Mouse (Mus musculus): ENCODE measurements around the gene Elovl5. TPM values are rescaled to one million over a fixed set of nuclear protein-coding genes. Genes with fewer than 3 reads are reported as not detected.

Gene Elovl5
- polyA plus RNA-seq (2014; fragmentation: Nextera tagmentation; extraction: Ambion mirVana): 97.0 and 106 TPM in 2 replicates

- H3K27ac ChIP-seq (replicated peaks; ENCODE audit: low read depth, low read length): peak within 1 kb of the TSS; percentile 60
- H3K4me1 ChIP-seq (ENCODE audit: control insufficient read depth, insufficient read depth, low read length): no peaks in the 10 kb centered on the region; the same call in 1 of the 2 replicates
- DNase-seq (ENCODE audit: low spot score) (peak; percentile 98), ATAC-seq (replicated peaks; ENCODE audit: insufficient number of reproducible peaks, low FRiP score, low TSS enrichment, low read depth) (peak; percentile 94)
- no peaks in the 10 kb centered on the region for H3K36me3 ChIP-seq (replicated peaks; ENCODE audit: control insufficient read depth, insufficient read depth, low read depth, low read length)
- WGBS: under 1% methylated on average over 42 of the region's 42 CpGs
- H3K9me3 ChIP-seq (replicated peaks; ENCODE audit: control insufficient read depth, low read length): no peaks in the 10 kb centered on the region
- peak within 1 kb of the TSS; percentile 78 for H3K4me2 ChIP-seq (ENCODE audit: low read depth, low read length)
- H3K9ac ChIP-seq (replicated peaks; ENCODE audit: low read length): peak within 1 kb of the TSS; percentile 86
- no peaks in the 10 kb centered on the region for H3K27me3 ChIP-seq (ENCODE audit: control insufficient read depth, insufficient read depth, low read length)
- peak within 1 kb of the TSS; percentile 91 for H3K4me3 ChIP-seq (ENCODE audit: low read depth, low read length)
These were observed at the start of gene Elovl5 for GRCm38 (mm10) chr9:77917074-77917621. Gene Elovl5 (plus strand): TSS chr9:77917364.

DNA sequence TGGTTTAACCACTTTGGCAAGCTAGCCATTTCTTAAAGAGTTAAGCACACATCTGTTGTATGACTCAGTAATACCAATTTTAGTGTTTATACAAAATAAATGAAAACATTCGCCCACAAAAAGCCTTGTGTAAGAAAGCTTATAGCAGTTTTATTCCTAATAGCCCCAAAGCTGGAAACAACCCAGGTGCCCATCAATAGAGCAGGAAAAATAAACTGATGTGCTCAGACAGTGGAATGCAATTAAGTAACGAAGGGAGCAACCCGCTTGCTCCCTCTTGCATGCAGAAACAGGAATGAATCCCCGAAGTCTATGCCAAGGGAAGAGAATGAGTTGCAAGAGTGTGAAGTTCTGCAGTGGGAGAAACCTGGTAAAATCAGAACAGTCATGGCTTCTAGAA is 25.7 kb upstream of the Elovl5 start:
- H3K27ac ChIP-seq (replicated peaks; ENCODE audit: low read depth, low read length): no peak overlapping the region
- no peak overlapping the region for H3K4me3 ChIP-seq (ENCODE audit: low read depth, low read length)
- H3K4me2 ChIP-seq (ENCODE audit: low read depth, low read length): no peak overlapping the region
- no peaks in the 10 kb centered on the region for H3K27me3 ChIP-seq (ENCODE audit: control insufficient read depth, insufficient read depth, low read length)
- no peaks in the 10 kb centered on the region for H3K4me1 ChIP-seq (ENCODE audit: control insufficient read depth, insufficient read depth, low read length)
- ATAC-seq (replicated peaks; ENCODE audit: insufficient number of reproducible peaks, low FRiP score, low TSS enrichment, low read depth) (no peak), DNase-seq (ENCODE audit: low spot score) (no peak)
- H3K9ac ChIP-seq (replicated peaks; ENCODE audit: low read length): no peak overlapping the region
- H3K9me3 ChIP-seq (replicated peaks; ENCODE audit: control insufficient read depth, low read length): no peaks in the 10 kb centered on the region
- no peaks in the 10 kb centered on the region for H3K36me3 ChIP-seq (replicated peaks; ENCODE audit: control insufficient read depth, insufficient read depth, low read depth, low read length)
- WGBS: 60% methylated on average over 4 of the region's 4 CpGs

- Histone ChIP-seq H3K4me3 (ENCODE audit: low read depth, low read length) (no peak overlapping the region), H3K9me3 (replicated peaks; ENCODE audit: control insufficient read depth, low read length) (no peaks in the 10 kb centered on the region), H3K27ac (replicated peaks; ENCODE audit: low read depth, low read length) (no peak overlapping the region), H3K9ac (replicated peaks; ENCODE audit: low read length) (no peak overlapping the region), H3K4me1 (ENCODE audit: control insufficient read depth, insufficient read depth, low read length) (no peaks in the 10 kb centered on the region), H3K4me2 (ENCODE audit: low read depth, low read length) (no peak overlapping the region), H3K36me3 (replicated peaks; ENCODE audit: control insufficient read depth, insufficient read depth, low read depth, low read length) (no peaks in the 10 kb centered on the region), H3K27me3 (ENCODE audit: control insufficient read depth, insufficient read depth, low read length) (no peaks in the 10 kb centered on the region)
- ATAC-seq (replicated peaks; ENCODE audit: insufficient number of reproducible peaks, low FRiP score, low TSS enrichment, low read depth) (no peak), DNase-seq (ENCODE audit: low spot score) (no peak)
- WGBS: 62% methylated on average over 7 of the region's 7 CpGs
These were observed 18.6 kb upstream of the Elovl5 start for GRCm38 (mm10) chr9:77898551-77898950.

GRCm38 (mm10) chr9:77904133-77904532 is 13.0 kb upstream of the Elovl5 start:
- Histone ChIP-seq H3K9me3 (replicated peaks; ENCODE audit: control insufficient read depth, low read length) (no peaks in the 10 kb centered on the region), H3K27ac (replicated peaks; ENCODE audit: low read depth, low read length) (no peak overlapping the region), H3K4me2 (ENCODE audit: low read depth, low read length) (no peak overlapping the region), H3K9ac (replicated peaks; ENCODE audit: low read length) (no peak overlapping the region), H3K4me3 (ENCODE audit: low read depth, low read length) (no peak overlapping the region), H3K27me3 (ENCODE audit: control insufficient read depth, insufficient read depth, low read length) (no peaks in the 10 kb centered on the region), H3K36me3 (replicated peaks; ENCODE audit: control insufficient read depth, insufficient read depth, low read depth, low read length) (no peaks in the 10 kb centered on the region), H3K4me1 (ENCODE audit: control insufficient read depth, insufficient read depth, low read length) (no peaks in the 10 kb centered on the region)
- WGBS: 93% methylated on average over 2 of the region's 2 CpGs
- ATAC-seq (replicated peaks; ENCODE audit: insufficient number of reproducible peaks, low FRiP score, low TSS enrichment, low read depth) (no peak), DNase-seq (ENCODE audit: low spot score) (no peak)

DNA sequence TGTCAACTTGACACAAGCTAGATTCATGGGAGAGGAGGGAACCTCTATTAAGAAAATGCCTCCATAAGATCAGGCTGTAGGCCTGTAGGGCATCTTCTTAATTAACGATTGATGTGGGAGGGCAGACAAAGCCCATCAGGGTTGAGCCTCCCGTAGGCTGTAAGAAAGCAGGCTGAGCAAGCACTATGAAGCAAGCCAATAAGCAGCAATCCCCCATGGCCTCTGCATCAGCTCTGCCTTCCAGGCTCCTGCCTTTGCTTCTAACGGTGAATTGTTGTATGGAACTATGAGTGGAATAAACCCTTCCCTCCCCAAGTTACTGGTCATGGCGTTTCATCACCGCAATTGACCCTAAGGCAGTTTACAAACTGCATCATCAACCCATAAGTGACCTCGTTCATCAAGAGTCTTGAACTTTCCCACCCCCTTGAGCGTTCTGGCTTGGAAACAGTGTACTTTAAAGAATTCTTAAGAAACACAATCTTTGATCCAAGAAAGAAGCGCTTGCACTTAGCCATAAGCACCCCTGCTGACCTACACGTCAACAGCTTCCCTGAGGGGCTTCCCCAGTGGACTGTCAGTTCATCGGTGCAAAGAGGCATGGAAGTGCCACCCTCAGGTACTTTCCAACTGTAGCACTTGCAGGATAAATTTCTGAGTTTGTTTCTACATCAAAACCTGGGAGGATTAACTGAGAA is 7.4 kb upstream of the Elovl5 start:
- no peaks in the 10 kb centered on the region for H3K4me1 ChIP-seq (ENCODE audit: control insufficient read depth, insufficient read depth, low read length)
- peak overlapping the region; percentile 74 for H3K4me2 ChIP-seq (ENCODE audit: low read depth, low read length)
- no peaks in the 10 kb centered on the region for H3K9me3 ChIP-seq (replicated peaks; ENCODE audit: control insufficient read depth, low read length)
- no peaks in the 10 kb centered on the region for H3K36me3 ChIP-seq (replicated peaks; ENCODE audit: control insufficient read depth, insufficient read depth, low read depth, low read length)
- DNase-seq (ENCODE audit: low spot score) (no peak), ATAC-seq (replicated peaks; ENCODE audit: insufficient number of reproducible peaks, low FRiP score, low TSS enrichment, low read depth) (no peak)
- no peaks in the 10 kb centered on the region for H3K27me3 ChIP-seq (ENCODE audit: control insufficient read depth, insufficient read depth, low read length)
- peak overlapping the region; percentile 62 for H3K4me3 ChIP-seq (ENCODE audit: low read depth, low read length)
- peak overlapping the region; percentile 89; the same call in 1 of the 2 replicates for H3K27ac ChIP-seq (replicated peaks; ENCODE audit: low read depth, low read length)
- WGBS: 15% methylated on average over 10 of the region's 10 CpGs
- peak overlapping the region; percentile 70 for H3K9ac ChIP-seq (replicated peaks; ENCODE audit: low read length)

DNA sequence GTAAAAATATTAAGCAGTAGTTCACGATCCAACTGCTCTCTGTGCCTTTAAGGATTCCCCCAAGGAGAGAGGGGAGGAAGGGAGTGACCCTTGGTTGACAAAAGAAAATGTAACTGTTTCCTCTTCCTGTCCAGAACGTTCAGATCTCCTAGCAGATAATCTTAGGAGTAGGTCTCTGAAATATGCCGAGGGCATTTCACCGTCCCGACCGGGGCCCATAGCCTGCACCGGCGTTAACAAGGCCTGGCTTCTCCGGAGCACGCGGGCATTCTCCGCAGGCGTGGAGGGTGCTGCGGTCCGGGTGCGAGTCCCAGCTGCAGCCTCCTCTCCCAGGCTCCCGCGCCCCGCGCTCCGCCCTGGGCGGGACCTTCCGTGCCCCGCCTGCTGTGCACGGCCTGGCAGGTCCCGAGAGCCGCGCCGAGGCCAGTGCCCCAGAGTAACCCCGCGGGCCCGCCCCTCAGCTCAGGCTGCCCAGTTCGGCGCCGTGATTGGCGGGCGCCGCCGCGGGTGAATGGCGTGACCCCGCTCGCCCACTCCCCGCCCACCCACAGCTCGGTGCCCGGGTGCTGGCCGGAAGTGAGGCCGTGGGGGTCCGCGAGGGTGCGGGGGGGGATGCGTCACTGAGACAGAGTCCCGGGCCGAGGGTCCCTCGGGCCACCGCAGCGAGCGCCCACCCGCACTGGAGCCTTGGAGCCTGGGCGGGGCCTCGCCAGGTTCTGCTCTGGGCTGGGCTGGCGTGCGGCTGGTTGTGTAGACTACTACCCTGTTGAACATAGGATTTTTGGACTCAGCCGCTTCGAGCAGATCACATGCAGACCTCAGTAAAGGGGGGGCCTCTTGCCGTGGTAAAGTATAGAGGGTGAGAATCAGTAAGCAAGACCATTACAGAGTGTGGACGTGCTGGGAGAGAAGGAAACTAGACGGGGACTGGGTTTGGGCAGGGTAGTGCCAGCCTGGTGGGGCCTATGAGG is 6.6 kb upstream of the Elovl5 start:
- peak; percentile 99 for ATAC-seq (replicated peaks; ENCODE audit: insufficient number of reproducible peaks, low FRiP score, low TSS enrichment, low read depth)
- Histone ChIP-seq H3K9ac (replicated peaks; ENCODE audit: low read length) (peak overlapping the region; percentile 70), H3K9me3 (replicated peaks; ENCODE audit: control insufficient read depth, low read length) (no peaks in the 10 kb centered on the region), H3K4me3 (ENCODE audit: low read depth, low read length) (peak overlapping the region; percentile 62), H3K36me3 (replicated peaks; ENCODE audit: control insufficient read depth, insufficient read depth, low read depth, low read length) (no peaks in the 10 kb centered on the region), H3K4me1 (ENCODE audit: control insufficient read depth, insufficient read depth, low read length) (no peaks in the 10 kb centered on the region), H3K4me2 (ENCODE audit: low read depth, low read length) (peak overlapping the region; percentile 74), H3K27me3 (ENCODE audit: control insufficient read depth, insufficient read depth, low read length) (no peaks in the 10 kb centered on the region), H3K27ac (replicated peaks; ENCODE audit: low read depth, low read length) (peak overlapping the region; percentile 89)
- peak; percentile 92 for DNase-seq (ENCODE audit: low spot score)
- under 1% methylated on average over 67 of the region's 68 CpGs for WGBS

DNA sequence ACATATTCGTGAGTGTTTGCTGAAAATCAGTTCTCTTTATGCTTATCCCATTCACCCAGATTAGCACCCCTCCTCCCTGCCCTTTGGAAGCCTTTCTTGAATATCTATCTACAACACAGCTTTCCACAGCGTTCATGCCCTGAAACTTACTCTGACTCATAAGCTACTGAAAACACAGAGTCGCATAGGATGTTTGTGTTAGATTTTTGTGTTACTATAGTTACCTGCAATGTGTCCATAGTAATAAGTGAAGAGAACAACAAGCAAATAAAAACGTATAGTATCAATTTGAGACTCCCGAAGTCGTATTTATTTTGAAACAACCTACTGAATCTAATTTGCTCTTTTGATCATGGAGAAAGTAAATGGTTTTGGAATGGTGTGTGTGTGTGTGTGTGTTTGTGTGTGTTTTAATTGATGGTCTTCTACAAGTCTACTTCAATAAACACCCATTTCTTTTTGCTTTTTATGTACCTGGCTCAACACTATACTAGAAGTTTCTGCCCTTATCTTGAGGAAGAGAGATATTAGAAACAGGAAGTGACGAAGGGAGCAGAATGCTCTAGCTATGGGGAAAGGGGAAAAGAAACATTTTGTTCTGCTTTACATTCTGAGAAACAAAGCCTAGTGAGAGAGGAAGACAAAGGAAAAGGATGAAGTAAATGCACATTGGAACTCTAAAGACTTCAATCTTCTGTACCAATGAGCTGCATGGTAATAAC is 5.5 kb upstream of the Elovl5 start:
- H3K9ac ChIP-seq (replicated peaks; ENCODE audit: low read length): no peak overlapping the region; the same call in 1 of the 2 replicates

More for the DNA sequence above, 5.5 kb upstream of the Elovl5 start:
- 58% methylated on average over 7 of the region's 7 CpGs for WGBS
- Histone ChIP-seq H3K4me2 (ENCODE audit: low read depth, low read length) (peak overlapping the region; percentile 74), H3K4me1 (ENCODE audit: control insufficient read depth, insufficient read depth, low read length) (no peaks in the 10 kb centered on the region), H3K36me3 (replicated peaks; ENCODE audit: control insufficient read depth, insufficient read depth, low read depth, low read length) (no peaks in the 10 kb centered on the region), H3K27ac (replicated peaks; ENCODE audit: low read depth, low read length) (no peak overlapping the region), H3K9me3 (replicated peaks; ENCODE audit: control insufficient read depth, low read length) (no peaks in the 10 kb centered on the region), H3K27me3 (ENCODE audit: control insufficient read depth, insufficient read depth, low read length) (no peaks in the 10 kb centered on the region), H3K4me3 (ENCODE audit: low read depth, low read length) (peak overlapping the region; percentile 62; the same call in 1 of the 2 replicates)
- DNase-seq (ENCODE audit: low spot score) (no peak), ATAC-seq (replicated peaks; ENCODE audit: insufficient number of reproducible peaks, low FRiP score, low TSS enrichment, low read depth) (no peak)

Measured in embryonic facial prominence, embryonic 11.5 days (tissue).